ENCODE assay signal across 13 mouse cellular contexts in genomic region chr11:76593620-76594326, GRCm38 (mm10). TPM values are rescaled to one million over a fixed set of nuclear protein-coding genes. Genes with fewer than 3 reads are reported as not detected.
DNase-seq lines count a peak whose midpoint lies in the region; ATAC-seq and TF ChIP-seq lines count a peak whose summit lies in the region.
"Had no signal": no experiment of that assay in that cellular context is flagged by ENCODE, and none has a peak within 500 bp of the region (broad histone marks: within the 10 kb centered on the region; RNA-seq: fewer than 3 reads in every experiment).

No protein-coding gene starts in this region.

- intact Hi-C loops in left cerebral cortex, adult 2 months (cut with DNase I), result no loop called here
- intact Hi-C loops in gastrocnemius, adult 2 months (cut with DNase I), result no loop called here

- no peaks in the 10 kb centered on the region for H3K36me3 ChIP-seq in heart, embryonic 13.5 days
- H3K36me3 ChIP-seq: forebrain, embryonic 10.5 days; lung, embryonic 15.5 days had no signal

- H3K27ac ChIP-seq in heart, embryonic 13.5 days (replicated peaks), result peak overlapping the region; percentile 46; the same call in 1 of the 2 replicates
- H3K27ac ChIP-seq in left cerebral cortex, adult 2 months, result no peak overlapping the region
- H3K27ac ChIP-seq in gastrocnemius, adult 2 months, result no peak overlapping the region
- H3K27ac ChIP-seq: forebrain, embryonic 10.5 days; lung, embryonic 15.5 days had no signal

- 30% methylated on average over 4 of the region's 4 CpGs for WGBS in heart, embryonic 13.5 days

- H3K27me3 ChIP-seq in heart, embryonic 13.5 days (replicated peaks), result no peaks in the 10 kb centered on the region
- H3K27me3 ChIP-seq: lung, embryonic 15.5 days had no signal

- H3K9me3 ChIP-seq in heart, embryonic 13.5 days, result no peaks in the 10 kb centered on the region
- H3K9me3 ChIP-seq: forebrain, embryonic 10.5 days; lung, embryonic 15.5 days had no signal

- no peak for TF ChIP-seq CTCF in left cerebral cortex, adult 2 months (IDR thresholded peaks at IDR 0.05)
- TF ChIP-seq CTCF in gastrocnemius, adult 2 months (IDR thresholded peaks at IDR 0.05), result no peak

- no peak overlapping the region for H3K9ac ChIP-seq in heart, embryonic 13.5 days
- H3K9ac ChIP-seq: lung, embryonic 15.5 days had no signal

- DNase-seq in heart, adult 8-10 months (ENCODE audit: low spot score), result no peak
- DNase-seq in A20 (ENCODE audit: low read depth, low spot score), result peak; percentile 93
- DNase-seq in left cerebral cortex, adult 2 months (ENCODE audit: extremely low spot score in 1 of 2, low spot score in 2 of 2), result no peak
- no peak for DNase-seq in gastrocnemius, adult 2 months
- no peak for DNase-seq in gastrocnemius, postnatal 25 days
- DNase-seq: gastrocnemius, postnatal 10 days; heart, postnatal 4 days; thymus, postnatal 25 days had no signal

- ATAC-seq in heart, embryonic 13.5 days (ENCODE audit: extremely low read depth, insufficient number of reproducible peaks, low FRiP score, low TSS enrichment), result no peak
- peak; percentile 52 for ATAC-seq in erythroid progenitor cell, adult 5-6 weeks (replicated peaks; ENCODE audit: low FRiP score, poor library complexity, severe bottlenecking)
- peak; percentile 43; the same call in 1 of the 2 replicates for ATAC-seq in megakaryocyte, adult 5-6 weeks (ENCODE audit: poor library complexity, severe bottlenecking)

- no peak overlapping the region for H3K4me3 ChIP-seq in heart, embryonic 13.5 days
- H3K4me3 ChIP-seq in left cerebral cortex, adult 2 months, result no peak overlapping the region
- no peak overlapping the region for H3K4me3 ChIP-seq in gastrocnemius, adult 2 months
- H3K4me3 ChIP-seq: forebrain, embryonic 10.5 days; lung, embryonic 15.5 days had no signal

- no peak overlapping the region for H3K4me2 ChIP-seq in heart, embryonic 13.5 days
- H3K4me2 ChIP-seq: lung, embryonic 15.5 days had no signal

- H3K4me1 ChIP-seq in heart, embryonic 13.5 days, result peaks cover 19% of the 10 kb centered on the region

RNA-seq across cellular contexts. Expression of gene Abr, which starts 28.3 kb away (rescaled TPM):
- polyA plus RNA-seq in heart, embryonic 13.5 days (2015; fragmentation: Nextera tagmentation; extraction: Ambion mirVana), result 21.1 and 22.8 TPM in 2 replicates
- 10 to 100 TPM; 21.9 to 28.6 (median 25.0) TPM for total RNA-seq in heart, adult 8-10 months (2022)
- 4.0 and 10.9 TPM in 2 replicates for total RNA-seq in erythroid progenitor cell, adult 5-6 weeks (2015; ENCODE audit: low replicate concordance)
- 7.0 and 7.7 TPM in 2 replicates for total RNA-seq in erythroid progenitor cell, adult 5-6 weeks (2017; ENCODE audit: low replicate concordance)
- total RNA-seq in megakaryocyte, adult 5-6 weeks (2015), result 45.8 and 47.9 TPM in 2 replicates
- total RNA-seq in megakaryocyte, adult 5-6 weeks (2017), result 78.4 and 84.4 TPM in 2 replicates
- total RNA-seq in left cerebral cortex, adult 2 months (2021), result 100 to 1,000 TPM; 436 to 450 TPM
- 10 to 100 TPM; 10.2 to 19.2 TPM for total RNA-seq in gastrocnemius, adult 2 months (2021)
- 10 to 100 TPM; 11.3 to 11.6 TPM for total RNA-seq in gastrocnemius, postnatal 25 days (2021)

Comparison
In these comparisons a context has a peak if more than half of its experiments do, and no peak if none do; other contexts are left out.
1. RNA of gene Abr, which starts 28.3 kb away (total RNA-seq): 436 to 450 TPM in left cerebral cortex, adult 2 months; 45.8 to 84.4 TPM in megakaryocyte, adult 5-6 weeks, 21.9 to 28.6 TPM in heart, adult 8-10 months, 10.2 to 19.2 TPM in gastrocnemius, adult 2 months, 11.3 to 11.6 TPM in gastrocnemius, postnatal 25 days and 4.0 to 10.9 TPM in erythroid progenitor cell, adult 5-6 weeks; every median in the first group is over 4 times any median in the second.